Mouse (Mus musculus): Measurements from ENCODE around the gene Zdhhc19.

GRCm38 (mm10) chr16:32457589-32458386 is 38.3 kb upstream of the Zdhhc19 start:
- TF ChIP-seq POLR2A (IDR thresholded peaks at IDR 0.05; ENCODE audit: control insufficient read depth, extremely low read depth, insufficient read depth, low read length, poor library complexity) (no peak), CTCF (IDR thresholded peaks at IDR 0.05; ENCODE audit: borderline replicate concordance, control insufficient read depth, extremely low read depth, insufficient read depth, low read length, poor library complexity) (no peak)

Data from thymus, adult 2 months (tissue).